ENCODE assay signal across 9 mouse cellular contexts in genomic region chr8:86578076-86578475, GRCm38 (mm10). TPM values are rescaled to one million over a fixed set of nuclear protein-coding genes. Genes with fewer than 3 reads are reported as not detected.
DNase-seq lines count a peak whose midpoint lies in the region; ATAC-seq and TF ChIP-seq lines count a peak whose summit lies in the region.
"Had no signal": no experiment of that assay in that cellular context is flagged by ENCODE, and none has a peak within 500 bp of the region (broad histone marks: within the 10 kb centered on the region; RNA-seq: fewer than 3 reads in every experiment).

No protein-coding gene starts in this region.

- H3K36me3 ChIP-seq in hindbrain, embryonic 15.5 days: no peaks in the 10 kb centered on the region
- no peaks in the 10 kb centered on the region for H3K36me3 ChIP-seq in hindbrain, embryonic 14.5 days (replicated peaks; ENCODE audit: control insufficient read depth, insufficient read depth)
- H3K36me3 ChIP-seq in lung, embryonic 16.5 days (ENCODE audit: control insufficient read depth, insufficient read depth, low read length): no peaks in the 10 kb centered on the region
- no peaks in the 10 kb centered on the region for H3K36me3 ChIP-seq in thymus, adult 2 months (ENCODE audit: control insufficient read depth, insufficient read depth, low read length)

- H3K27ac ChIP-seq in hindbrain, embryonic 15.5 days (replicated peaks): no peak overlapping the region
- no peak overlapping the region for H3K27ac ChIP-seq in hindbrain, embryonic 14.5 days
- no peak overlapping the region for H3K27ac ChIP-seq in lung, embryonic 16.5 days (ENCODE audit: low read length)
- no peak overlapping the region for H3K27ac ChIP-seq in thymus, adult 2 months (ENCODE audit: control insufficient read depth, insufficient read depth, low read length)

- H3K4me2 ChIP-seq in hindbrain, embryonic 15.5 days: no peak overlapping the region
- H3K4me2 ChIP-seq in hindbrain, embryonic 14.5 days (replicated peaks): no peak overlapping the region
- no peak overlapping the region for H3K4me2 ChIP-seq in lung, embryonic 16.5 days (ENCODE audit: low read depth, low read length)

- H3K4me3 ChIP-seq in hindbrain, embryonic 15.5 days: no peak overlapping the region
- H3K4me3 ChIP-seq in hindbrain, embryonic 14.5 days (replicated peaks; ENCODE audit: low read length): no peak overlapping the region
- H3K4me3 ChIP-seq in lung, embryonic 16.5 days (ENCODE audit: low read length): no peak overlapping the region
- no peak overlapping the region for H3K4me3 ChIP-seq in thymus, adult 2 months (ENCODE audit: control insufficient read depth, insufficient read depth, low read length)
- H3K4me3 ChIP-seq: erythroblast, embryonic 14.5 days had no signal

- TF ChIP-seq CTCF in thymus, adult 2 months (IDR thresholded peaks at IDR 0.05; ENCODE audit: borderline replicate concordance, control insufficient read depth, extremely low read depth, insufficient read depth, low read length, poor library complexity): no peak

- no peaks in the 10 kb centered on the region for H3K9me3 ChIP-seq in hindbrain, embryonic 15.5 days
- no peaks in the 10 kb centered on the region for H3K9me3 ChIP-seq in hindbrain, embryonic 14.5 days (ENCODE audit: control insufficient read depth, low read length)
- H3K9me3 ChIP-seq in lung, embryonic 16.5 days (ENCODE audit: control insufficient read depth, low read length): no peaks in the 10 kb centered on the region

- DNase-seq in hindbrain, embryonic 14.5 days (ENCODE audit: low spot score): no peak
- DNase-seq in brain, adult 2 months (ENCODE audit: low read depth, low spot score): peak; percentile 98
- DNase-seq in frontal cortex, postnatal 14 days (ENCODE audit: low spot score in 2 of 2): peak; percentile 51 to 67
- peak; percentile 52 for DNase-seq in kidney, postnatal 14 days
- no peak for DNase-seq in thymus, adult 2 months
- no peak for DNase-seq in thymus, postnatal 36 days

- no peak overlapping the region for H3K9ac ChIP-seq in hindbrain, embryonic 15.5 days
- H3K9ac ChIP-seq in hindbrain, embryonic 14.5 days: no peak overlapping the region
- no peak overlapping the region for H3K9ac ChIP-seq in lung, embryonic 16.5 days (ENCODE audit: low read length)

- 0 out of 2 replicates have a peak, but pooled peaks have one; percentile 34 for ATAC-seq in hindbrain, embryonic 15.5 days (ENCODE audit: low FRiP score, low read depth)
- ATAC-seq in hindbrain, embryonic 14.5 days (ENCODE audit: low FRiP score): no peak
- ATAC-seq in lung, embryonic 16.5 days (ENCODE audit: low read depth): peak; percentile 28; the same call in 1 of the 2 replicates

- TF ChIP-seq POLR2A in thymus, adult 2 months (IDR thresholded peaks at IDR 0.05; ENCODE audit: control insufficient read depth, extremely low read depth, insufficient read depth, low read length, poor library complexity): no peak

- H3K4me1 ChIP-seq in hindbrain, embryonic 15.5 days (replicated peaks): peaks cover 10% of the 10 kb centered on the region
- peaks cover 7% of the 10 kb centered on the region; the same call in 1 of the 2 replicates for H3K4me1 ChIP-seq in hindbrain, embryonic 14.5 days (replicated peaks; ENCODE audit: control insufficient read depth, insufficient read depth, low read length)
- H3K4me1 ChIP-seq in lung, embryonic 16.5 days (replicated peaks; ENCODE audit: control insufficient read depth, insufficient read depth, low read length): peaks cover 4% of the 10 kb centered on the region; the same call in 1 of the 2 replicates
- H3K4me1 ChIP-seq in thymus, adult 2 months (replicated peaks; ENCODE audit: control insufficient read depth, insufficient read depth, low read length): no peaks in the 10 kb centered on the region

- no peaks in the 10 kb centered on the region for H3K27me3 ChIP-seq in hindbrain, embryonic 15.5 days
- no peaks in the 10 kb centered on the region for H3K27me3 ChIP-seq in hindbrain, embryonic 14.5 days (ENCODE audit: control insufficient read depth, insufficient read depth, low read length)
- no peaks in the 10 kb centered on the region for H3K27me3 ChIP-seq in lung, embryonic 16.5 days (ENCODE audit: control insufficient read depth, insufficient read depth, low read depth, low read length)
- H3K27me3 ChIP-seq in thymus, adult 2 months (ENCODE audit: control insufficient read depth, insufficient read depth, low read length): no peaks in the 10 kb centered on the region

- 54% methylated on average over 9 of the region's 9 CpGs for WGBS in hindbrain, embryonic 15.5 days
- 59% methylated on average over 9 of the region's 9 CpGs for WGBS in hindbrain, embryonic 14.5 days
- WGBS in lung, embryonic 16.5 days: 27% methylated on average over 9 of the region's 9 CpGs
- WGBS in thymus, adult 2 months: 19% methylated on average over 9 of the region's 9 CpGs

RNA-seq across cellular contexts. Expression of gene Abcc12, which starts 2.4 kb away (rescaled TPM):
- 0.05 and 0.23 TPM in 2 replicates for polyA plus RNA-seq in hindbrain, embryonic 15.5 days (2015; fragmentation: Nextera tagmentation; extraction: Ambion mirVana)
- 0.21 and 0.23 TPM in 2 replicates for polyA plus RNA-seq in hindbrain, embryonic 14.5 days (2014; fragmentation: Nextera tagmentation; extraction: Ambion mirVana)
- 0.50 and 0.55 TPM in 2 replicates for polyA plus RNA-seq in lung, embryonic 16.5 days (2015; fragmentation: Nextera tagmentation; extraction: Ambion mirVana)
- polyA plus RNA-seq in thymus, adult 2 months (2012; rRNA removed): 0.04 and 0.13 TPM in 2 replicates
- polyA plus RNA-seq: erythroblast, embryonic 14.5 days had no signal

RNA-seq across cellular contexts. Expression of gene Lonp2, which starts 45.8 kb away (rescaled TPM):
- polyA plus RNA-seq in hindbrain, embryonic 15.5 days (2015; fragmentation: Nextera tagmentation; extraction: Ambion mirVana): 83.5 and 88.9 TPM in 2 replicates
- polyA plus RNA-seq in hindbrain, embryonic 14.5 days (2014; fragmentation: Nextera tagmentation; extraction: Ambion mirVana): 83.4 and 92.0 TPM in 2 replicates
- polyA plus RNA-seq in lung, embryonic 16.5 days (2015; fragmentation: Nextera tagmentation; extraction: Ambion mirVana): 56.1 and 58.0 TPM in 2 replicates
- polyA plus RNA-seq in thymus, adult 2 months (2012; rRNA removed): 63.3 and 64.3 TPM in 2 replicates

Comparison
In these comparisons a context has a peak if more than half of its experiments do, and no peak if none do; other contexts are left out.
1. DNase-seq: peak in brain, adult 2 months (single experiment), frontal cortex, postnatal 14 days (2 of 2) and kidney, postnatal 14 days (single experiment); none in hindbrain, embryonic 14.5 days (single experiment), thymus, adult 2 months (single experiment) and thymus, postnatal 36 days (0 of 2).